Mouse (Mus musculus) limb, embryonic 11.5 days (tissue): ENCODE measurements around the gene Klf13. TPM values are rescaled to one million over a fixed set of nuclear protein-coding genes. Genes with fewer than 3 reads are reported as not detected.

Source experiments
- ATAC-seq: fragments of 200-750 bp; cut with Nextera tagmentation; 2 replicates; pipeline ENCODE4 v1.8.0; 2017; ENCODE audit warnings: low read depth; ENCODE audit not compliant: insufficient number of reproducible peaks, low FRiP score, low TSS enrichment
- DNase-seq: peaks from one replicate; pipeline ENCODE4 v3.0.0-alpha.2; 2015; ENCODE audit warnings: low spot score
- H3K27ac ChIP-seq: fragments of 300-500 bp; sonication (generic); replicated peaks from 2 replicates; pipeline ENCODE4 v1.5.1; 2014; ENCODE audit warnings: low read depth, mild to moderate bottlenecking, low read length
- H3K27me3 ChIP-seq: fragments of 300-500 bp; sonication (generic); 2 replicates; pipeline ENCODE4 v1.6.1; 2014; ENCODE audit warnings: mild to moderate bottlenecking, low read length, mixed read lengths; ENCODE audit not compliant: control insufficient read depth, insufficient read depth
- H3K36me3 ChIP-seq: fragments of 300-500 bp; sonication (generic); 2 replicates; pipeline ENCODE4 v1.6.1; 2014; ENCODE audit warnings: mild to moderate bottlenecking, low read length, moderate library complexity, mixed read lengths; ENCODE audit not compliant: control insufficient read depth, insufficient read depth
- H3K4me1 ChIP-seq: fragments of 300-500 bp; sonication (generic); 2 replicates; pipeline ENCODE4 v1.6.1; 2014; ENCODE audit warnings: low read length, mixed read lengths; ENCODE audit not compliant: control insufficient read depth, insufficient read depth
- H3K4me2 ChIP-seq: fragments of 300-500 bp; sonication (generic); 2 replicates; pipeline ENCODE4 v1.6.1; 2014; ENCODE audit warnings: low read depth, mild to moderate bottlenecking, moderate library complexity; ENCODE audit not compliant: severe bottlenecking
- H3K4me3 ChIP-seq: fragments of 300-500 bp; sonication (generic); 2 replicates; pipeline ENCODE4 v1.5.1; 2014; ENCODE audit warnings: low read depth, low read length
- H3K9ac ChIP-seq: fragments of 300-500 bp; sonication (generic); 2 replicates; pipeline ENCODE4 v1.6.1; 2014; ENCODE audit warnings: mild to moderate bottlenecking, low read length
- H3K9me3 ChIP-seq: fragments of 300-500 bp; sonication (generic); 2 replicates; pipeline ENCODE4 v1.6.1; 2016; ENCODE audit warnings: low read length; ENCODE audit not compliant: control insufficient read depth
- WGBS: fragments of 180-500 bp; shearing (Covaris S2); extraction: QIAGEN DNeasy Blood & Tissue Kit; methylation state at CpG from one replicate; pipeline ENCODE4 v1.1.7; 2014; 5-methylcytosine and 5-hydroxymethylcytosine counted together
- polyA plus RNA-seq: library from polyadenylated mRNA; unstranded; fragments of >200 nt; fragmentation: Nextera tagmentation; extraction: Ambion mirVana; gene quantifications from 2 replicates; pipeline ENCODE4 v1.2.1, GENCODE M21; 2014

Gene Klf13
- polyA plus RNA-seq, 1 experiment from 2014 or later: 18.8 TPM

DNA sequence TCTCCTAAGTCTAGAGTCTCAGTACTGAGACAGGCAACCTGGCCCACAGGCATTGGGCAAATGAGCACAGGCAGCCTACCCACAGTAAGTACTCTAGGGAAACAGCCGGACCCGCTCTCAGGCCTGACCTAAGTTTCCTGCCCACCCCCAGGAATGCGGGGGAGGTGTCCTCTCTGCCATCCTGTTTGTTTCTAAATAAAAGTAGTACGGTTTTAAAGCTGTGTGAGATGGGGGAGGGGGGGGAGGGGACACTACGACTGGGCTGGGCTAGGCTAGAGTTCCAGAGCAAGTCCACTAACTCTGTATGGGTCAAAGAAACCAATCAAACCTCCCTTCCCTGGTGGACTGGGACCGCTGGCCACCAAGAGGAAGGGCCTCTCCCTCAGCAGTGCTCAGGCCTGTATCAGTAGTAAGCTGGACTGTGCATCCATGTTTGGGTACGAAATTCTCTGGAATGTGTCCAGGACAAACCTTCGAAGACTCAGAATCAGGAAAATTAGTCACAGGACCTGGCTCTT lies 51.6 kb downstream of the Klf13 start:
- Histone ChIP-seq H3K27me3 (no peaks in the 10 kb centered on the region), H3K27ac (no peak overlapping the region), H3K9me3 (no peaks in the 10 kb centered on the region), H3K4me3 (no peak overlapping the region), H3K36me3 (peaks cover 5% of the 10 kb centered on the region; the same call in 1 of the 2 replicates), H3K9ac (no peak overlapping the region), H3K4me1 (no peaks in the 10 kb centered on the region), H3K4me2 (no peak overlapping the region)
- DNase-seq (no peak), ATAC-seq (no peak)
- WGBS: 55% methylated on average over 8 of the region's 8 CpGs

- no peaks in the 10 kb centered on the region for H3K9me3 ChIP-seq
- no peaks in the 10 kb centered on the region for H3K27me3 ChIP-seq
- no peak overlapping the region for H3K27ac ChIP-seq
- H3K4me1 ChIP-seq: no peaks in the 10 kb centered on the region
- no peak overlapping the region for H3K4me2 ChIP-seq
- no peak overlapping the region for H3K9ac ChIP-seq
- no peak overlapping the region for H3K4me3 ChIP-seq
- ATAC-seq: no peak
- 88% methylated on average over 7 of the region's 7 CpGs for WGBS
- peaks cover 2% of the 10 kb centered on the region; the same call in 1 of the 2 replicates for H3K36me3 ChIP-seq
- no peak for DNase-seq
Observed at GRCm38 (mm10) chr7:63885025-63885424, 53.7 kb downstream of the Klf13 start.

DNA sequence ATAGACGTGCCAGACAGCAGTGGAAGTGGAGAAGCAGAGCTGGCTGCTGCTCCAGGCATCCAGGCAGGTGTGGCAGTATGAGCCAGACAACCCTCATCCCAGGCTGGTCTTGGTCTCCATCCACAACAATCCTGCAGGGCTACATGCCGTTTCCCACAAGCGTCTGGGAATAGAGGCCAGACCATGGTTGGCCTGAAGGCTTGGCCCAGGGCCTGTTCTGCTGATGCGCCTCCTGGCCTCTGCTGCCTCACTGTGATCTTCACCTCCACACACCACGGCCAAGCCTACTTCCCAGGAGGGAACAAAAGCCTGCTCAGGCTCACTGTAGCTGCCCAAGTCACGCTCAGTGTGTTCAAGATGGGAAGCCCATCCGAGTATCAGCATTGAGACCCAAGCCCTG lies 56.0 kb downstream of the Klf13 start:
- no peaks in the 10 kb centered on the region for H3K27me3 ChIP-seq
- no peak overlapping the region for H3K27ac ChIP-seq
- WGBS: 89% methylated on average over 7 of the region's 7 CpGs
- H3K9me3 ChIP-seq: no peaks in the 10 kb centered on the region
- ATAC-seq: no peak
- no peak overlapping the region for H3K4me3 ChIP-seq
- H3K9ac ChIP-seq: no peak overlapping the region
- H3K4me2 ChIP-seq: no peak overlapping the region
- no peaks in the 10 kb centered on the region for H3K36me3 ChIP-seq
- no peaks in the 10 kb centered on the region for H3K4me1 ChIP-seq
- DNase-seq: no peak

GRCm38 (mm10) chr7:63879583-63879982 lies 59.1 kb downstream of the Klf13 start:
- ATAC-seq (no peak), DNase-seq (no peak)
- Histone ChIP-seq H3K27me3 (no peaks in the 10 kb centered on the region), H3K27ac (no peak overlapping the region), H3K4me3 (no peak overlapping the region), H3K36me3 (no peaks in the 10 kb centered on the region), H3K4me1 (no peaks in the 10 kb centered on the region), H3K9ac (no peak overlapping the region), H3K9me3 (no peaks in the 10 kb centered on the region), H3K4me2 (no peak overlapping the region)
- 87% methylated on average over 6 of the region's 6 CpGs for WGBS

DNA sequence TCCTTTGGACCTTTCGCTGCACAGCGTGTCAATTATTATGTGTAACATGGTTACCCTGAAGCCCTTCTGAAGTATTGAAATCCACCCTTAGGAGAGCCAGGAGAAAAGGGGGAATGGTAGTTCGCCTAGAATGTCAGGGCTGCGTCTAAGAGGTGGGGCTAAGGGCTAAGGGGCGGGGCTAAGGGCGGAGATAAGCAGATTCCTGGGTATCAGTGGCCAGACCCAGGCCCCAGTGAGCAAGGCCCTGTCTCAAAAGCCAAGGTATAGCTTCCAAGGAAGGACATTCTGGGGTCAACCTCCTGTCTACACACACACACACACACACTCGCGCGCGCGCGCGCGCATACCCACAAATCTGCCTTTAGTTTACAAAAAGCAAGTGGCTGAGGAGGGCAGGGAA lies 61.1 kb downstream of the Klf13 start:
- 21% methylated on average over 14 of the region's 14 CpGs for WGBS

DNA sequence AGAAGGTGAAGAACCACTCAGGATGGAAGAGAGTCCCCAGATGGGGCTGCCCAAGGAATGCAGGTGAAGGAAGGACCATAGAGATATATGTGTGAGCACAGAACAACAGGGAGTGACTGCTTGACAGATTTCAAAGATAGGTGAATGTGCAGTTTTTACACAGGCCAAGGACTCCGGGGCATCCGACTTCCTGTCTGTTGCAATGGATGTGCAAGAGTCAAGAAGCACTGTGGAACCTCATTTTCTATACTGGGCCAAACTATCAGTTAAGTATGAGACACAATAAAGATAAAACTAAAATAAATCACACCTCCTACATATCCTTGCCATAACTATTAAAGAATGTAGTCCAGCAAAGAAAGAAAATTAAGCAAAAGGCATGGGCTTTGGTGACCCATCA lies 62.1 kb downstream of the Klf13 start:
- no peak for DNase-seq

More for the DNA sequence above, 61.1 kb downstream of the Klf13 start:
- ATAC-seq (no peak), DNase-seq (no peak)
- no peak overlapping the region for H3K4me3 ChIP-seq
- H3K27me3 ChIP-seq: no peaks in the 10 kb centered on the region
- no peak overlapping the region for H3K9ac ChIP-seq
- no peak overlapping the region for H3K4me2 ChIP-seq
- no peaks in the 10 kb centered on the region for H3K4me1 ChIP-seq
- no peaks in the 10 kb centered on the region for H3K9me3 ChIP-seq
- H3K27ac ChIP-seq: no peak overlapping the region
- no peaks in the 10 kb centered on the region for H3K36me3 ChIP-seq

DNA sequence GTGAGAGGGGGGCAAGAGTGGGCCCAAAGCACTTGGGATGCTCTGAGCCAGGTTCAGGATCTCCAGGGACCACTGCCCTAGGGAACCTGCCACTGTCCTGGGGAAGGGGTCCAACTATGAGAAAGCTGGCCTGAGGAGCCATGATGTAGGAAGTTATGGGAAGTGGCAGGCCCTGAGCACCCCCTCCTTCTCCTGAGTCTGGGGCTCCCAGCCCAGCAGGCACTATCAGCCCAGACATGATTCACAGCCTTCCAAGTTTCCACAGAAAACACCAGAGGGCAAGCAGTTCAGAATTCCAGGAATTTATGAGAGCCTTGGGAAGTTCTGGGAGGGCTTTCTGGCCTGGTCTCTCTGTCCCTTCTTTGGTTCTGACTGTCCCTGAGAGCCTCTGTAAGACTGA lies 63.0 kb downstream of the Klf13 start:
- no peak overlapping the region for H3K27ac ChIP-seq
- ATAC-seq: no peak

More for the DNA sequence above, 62.1 kb downstream of the Klf13 start:
- Histone ChIP-seq H3K36me3 (no peaks in the 10 kb centered on the region), H3K4me2 (no peak overlapping the region), H3K4me1 (no peaks in the 10 kb centered on the region), H3K4me3 (no peak overlapping the region), H3K27ac (no peak overlapping the region), H3K27me3 (no peaks in the 10 kb centered on the region), H3K9me3 (no peaks in the 10 kb centered on the region), H3K9ac (no peak overlapping the region)
- ATAC-seq: no peak
- 91% methylated on average over 2 of the region's 2 CpGs for WGBS

GRCm38 (mm10) chr7:63873880-63874279 lies 64.8 kb downstream of the Klf13 start:
- H3K9ac ChIP-seq: no peak overlapping the region
- no peak overlapping the region for H3K27ac ChIP-seq
- H3K4me1 ChIP-seq: no peaks in the 10 kb centered on the region
- 68% methylated on average over 12 of the region's 12 CpGs for WGBS
- no peak for DNase-seq
- H3K9me3 ChIP-seq: no peaks in the 10 kb centered on the region
- ATAC-seq: no peak
- H3K4me3 ChIP-seq: no peak overlapping the region
- H3K36me3 ChIP-seq: no peaks in the 10 kb centered on the region
- no peak overlapping the region for H3K4me2 ChIP-seq
- H3K27me3 ChIP-seq: no peaks in the 10 kb centered on the region

More for the DNA sequence above, 63.0 kb downstream of the Klf13 start:
- Histone ChIP-seq H3K27me3 (no peaks in the 10 kb centered on the region), H3K9ac (no peak overlapping the region), H3K4me3 (no peak overlapping the region), H3K4me1 (no peaks in the 10 kb centered on the region), H3K4me2 (no peak overlapping the region), H3K9me3 (no peaks in the 10 kb centered on the region), H3K36me3 (no peaks in the 10 kb centered on the region)
- DNase-seq: no peak

DNA sequence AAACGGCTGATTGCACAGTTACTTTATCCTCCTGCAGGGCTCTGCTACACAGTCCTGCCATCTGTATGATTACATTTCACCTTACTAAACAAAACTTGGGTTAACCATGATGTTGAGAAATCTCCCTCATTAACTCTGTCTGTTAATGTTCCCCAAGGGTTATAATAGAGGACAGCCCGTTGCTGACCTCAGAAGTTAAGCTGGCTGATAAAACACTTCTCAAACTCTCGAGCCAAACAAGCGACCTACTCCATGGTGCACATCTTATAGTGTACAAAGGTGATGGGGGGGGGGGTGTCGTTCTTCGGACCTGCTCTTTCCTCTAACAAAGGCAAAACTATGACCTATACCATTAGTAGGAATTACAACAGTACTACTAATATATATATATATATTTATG lies 67.0 kb downstream of the Klf13 start:
- Histone ChIP-seq H3K9ac (no peak overlapping the region), H3K36me3 (no peaks in the 10 kb centered on the region), H3K27me3 (no peaks in the 10 kb centered on the region), H3K4me2 (no peak overlapping the region), H3K4me1 (no peaks in the 10 kb centered on the region), H3K4me3 (no peak overlapping the region), H3K9me3 (no peaks in the 10 kb centered on the region), H3K27ac (no peak overlapping the region)
- ATAC-seq (no peak), DNase-seq (no peak)
- 86% methylated on average over 6 of the region's 6 CpGs for WGBS
